Mouse (Mus musculus) lung, adult 2 months (tissue): Measurements from ENCODE around the gene Ppp1r14a. TPM values are rescaled to one million over a fixed set of nuclear protein-coding genes. Genes with fewer than 3 reads are reported as not detected.

Experiments used
- DNase-seq: peaks from one replicate; pipeline ENCODE4 v3.0.0; 2022
- H3K4me1 ChIP-seq: fragments of 200-500 bp; 2 replicates; pipeline ENCODE4 v1.6.1; 2011; ENCODE audit warnings: low read length; ENCODE audit not compliant: control insufficient read depth, insufficient read depth
- H3K4me3 ChIP-seq: fragments of 200-500 bp; replicated peaks from 2 replicates; pipeline ENCODE3; 2011; ENCODE audit warnings: low read depth, mild to moderate bottlenecking, control low read depth, low read length; ENCODE audit errors: extremely low read depth
- CTCF ChIP-seq: fragments of 200-500 bp; IDR thresholded peaks from 2 replicates; pipeline ENCODE4 v1.5.1; 2011; ENCODE audit warnings: mild to moderate bottlenecking, low read length, control low read depth; ENCODE audit not compliant: insufficient read depth
- POLR2A ChIP-seq: fragments of 200-500 bp; IDR thresholded peaks from 2 replicates; pipeline ENCODE4 v1.6.1; 2011; ENCODE audit warnings: low read depth, mild to moderate bottlenecking, control low read depth, low read length, borderline replicate concordance; ENCODE audit errors: extremely low read depth
- WGBS: fragments of 180-500 bp; shearing (Covaris S2); methylation state at CpG from one replicate; pipeline ENCODE4 v1.1.7; 2018; 5-methylcytosine and 5-hydroxymethylcytosine counted together
- polyA plus RNA-seq: library from polyadenylated mRNA; depleted of rRNA; stranded (reverse); fragments of >200 nt; gene quantifications from 2 replicates; pipeline ENCODE4 v1.2.3, GENCODE M21; 2012

The Ppp1r14a gene
- polyA plus RNA-seq, 1 experiment = 242 TPM

- Histone ChIP-seq H3K4me3 (no peak overlapping the region), H3K4me1 (peaks cover 10% of the 10 kb centered on the region; the same call in 1 of the 2 replicates)
- WGBS = 70% methylated on average over 1 of the region's 1 CpGs
- peak; percentile 84 for DNase-seq
- TF ChIP-seq POLR2A (no peak), CTCF (no peak)
Measured at GRCm38 (mm10) chr7:29257368-29257767, 31.7 kb upstream of the Ppp1r14a start.

GRCm38 (mm10) chr7:29259781-29260730, 29.1 kb upstream of the Ppp1r14a start:
- Histone ChIP-seq H3K4me3 (no peak overlapping the region), H3K4me1 (peaks cover 10% of the 10 kb centered on the region)
- TF ChIP-seq CTCF (no peak), POLR2A (no peak)
- 69% methylated on average over 10 of the region's 10 CpGs for WGBS
- DNase-seq = no peak

GRCm38 (mm10) chr7:29262151-29262550, 27.0 kb upstream of the Ppp1r14a start:
- TF ChIP-seq CTCF (no peak), POLR2A (no peak)
- DNase-seq = no peak
- peaks cover 7% of the 10 kb centered on the region for H3K4me1 ChIP-seq
- H3K4me3 ChIP-seq = no peak overlapping the region
- 48% methylated on average over 6 of the region's 6 CpGs for WGBS

- 66% methylated on average over 3 of the region's 3 CpGs for WGBS
- Histone ChIP-seq H3K4me1 (peaks cover 2% of the 10 kb centered on the region; the same call in 1 of the 2 replicates), H3K4me3 (no peak overlapping the region)
- TF ChIP-seq CTCF = no peak
- no peak for TF ChIP-seq POLR2A
- DNase-seq = no peak
Measured at GRCm38 (mm10) chr7:29263831-29264230, 25.3 kb upstream of the Ppp1r14a start.

GRCm38 (mm10) chr7:29265636-29266035, 23.5 kb upstream of the Ppp1r14a start:
- 72% methylated on average over 7 of the region's 7 CpGs for WGBS
- no peak for TF ChIP-seq CTCF
- TF ChIP-seq POLR2A = no peak
- no peak overlapping the region for H3K4me3 ChIP-seq

GRCm38 (mm10) chr7:29266931-29267330, 22.2 kb upstream of the Ppp1r14a start:
- no peak for DNase-seq
- no peak overlapping the region for H3K4me3 ChIP-seq
- H3K4me1 ChIP-seq = peaks cover 8% of the 10 kb centered on the region
- WGBS = 55% methylated on average over 4 of the region's 4 CpGs
- TF ChIP-seq CTCF (no peak), POLR2A (no peak)

More at GRCm38 (mm10) chr7:29265636-29266035, 23.5 kb upstream of the Ppp1r14a start:
- no peaks in the 10 kb centered on the region; the same call in 1 of the 2 replicates for H3K4me1 ChIP-seq
- DNase-seq = no peak

GRCm38 (mm10) chr7:29270445-29270844, 18.7 kb upstream of the Ppp1r14a start:
- WGBS = 66% methylated on average over 4 of the region's 4 CpGs
- TF ChIP-seq CTCF (no peak), POLR2A (no peak)

GRCm38 (mm10) chr7:29271687-29272465, 17.2 kb upstream of the Ppp1r14a start:
- H3K4me3 ChIP-seq = no peak overlapping the region
- 41% methylated on average over 8 of the region's 8 CpGs for WGBS
- no peak for DNase-seq
- H3K4me1 ChIP-seq = peaks cover 10% of the 10 kb centered on the region
- TF ChIP-seq POLR2A = no peak
- TF ChIP-seq CTCF = no peak

More at GRCm38 (mm10) chr7:29270445-29270844, 18.7 kb upstream of the Ppp1r14a start:
- DNase-seq = no peak
- H3K4me1 ChIP-seq = peaks cover 10% of the 10 kb centered on the region
- H3K4me3 ChIP-seq = no peak overlapping the region

GRCm38 (mm10) chr7:29276715-29277114, 12.4 kb upstream of the Ppp1r14a start:
- no peak for TF ChIP-seq CTCF
- TF ChIP-seq POLR2A = no peak
- Histone ChIP-seq H3K4me3 (no peak overlapping the region), H3K4me1 (peaks cover 7% of the 10 kb centered on the region)
- DNase-seq = no peak
- WGBS = 44% methylated on average over 5 of the region's 5 CpGs
